Mouse (Mus musculus) ES-E14 (cell line): ENCODE measurements around the gene Dbt.

Experiments
- CHD2 ChIP-seq: IDR thresholded peaks from 2 replicates; pipeline ENCODE4 v1.6.1; 2014; ENCODE audit warnings: mild to moderate bottlenecking, low read depth, low read length, inconsistent platforms
- HCFC1 ChIP-seq: IDR thresholded peaks from 2 replicates; pipeline ENCODE4 v1.6.1; 2012; ENCODE audit warnings: low read length, inconsistent platforms, borderline replicate concordance; ENCODE audit not compliant: insufficient read depth
- MAFK ChIP-seq: IDR thresholded peaks from 2 replicates; pipeline ENCODE4 v1.6.1; 2014; ENCODE audit warnings: mild to moderate bottlenecking, low read depth, low read length, inconsistent platforms; ENCODE audit not compliant: insufficient read depth

DNA sequence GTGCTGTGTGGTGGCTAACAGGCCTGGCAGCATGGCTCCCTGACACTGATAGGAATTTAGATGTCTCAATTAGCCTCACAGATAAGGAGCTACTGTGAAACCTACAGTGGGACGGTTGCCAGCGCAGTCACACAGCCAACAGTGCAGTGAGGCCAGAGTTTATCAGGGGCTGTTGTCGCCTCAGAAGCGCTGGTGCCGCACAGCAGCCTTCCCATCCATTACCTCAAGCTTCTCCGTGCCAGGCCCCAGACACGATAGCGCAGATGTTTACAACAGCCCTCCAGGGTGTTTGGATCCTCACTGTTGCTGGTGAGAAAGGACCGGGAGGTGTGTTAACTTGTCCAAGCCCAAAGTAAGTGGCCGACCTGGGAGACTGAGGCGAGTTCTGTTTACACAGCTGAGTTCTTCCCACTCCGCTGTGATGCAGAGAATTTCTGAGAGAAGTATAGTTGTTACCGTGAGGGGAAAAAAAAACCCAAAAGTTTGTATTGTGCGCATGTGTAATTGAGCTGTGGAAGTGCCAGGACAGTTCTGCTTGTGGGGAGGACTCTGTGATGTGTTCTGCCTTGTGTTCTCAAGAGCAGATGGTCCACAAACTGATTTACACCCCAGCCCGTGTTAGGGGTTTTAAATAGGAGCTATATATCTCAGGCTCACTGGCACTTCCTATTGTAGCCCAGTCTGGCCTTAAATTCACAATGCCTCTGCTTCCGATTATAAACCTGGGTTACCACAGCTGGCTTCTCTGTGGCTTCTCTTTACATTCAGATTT, 23.7 kb downstream of the Dbt start:
- no peak for TF ChIP-seq CHD2
- no peak for TF ChIP-seq MAFK
- TF ChIP-seq HCFC1, result no peak
